Mouse (Mus musculus): ENCODE results near the gene Slc6a21.

Gene Slc6a21

DNA sequence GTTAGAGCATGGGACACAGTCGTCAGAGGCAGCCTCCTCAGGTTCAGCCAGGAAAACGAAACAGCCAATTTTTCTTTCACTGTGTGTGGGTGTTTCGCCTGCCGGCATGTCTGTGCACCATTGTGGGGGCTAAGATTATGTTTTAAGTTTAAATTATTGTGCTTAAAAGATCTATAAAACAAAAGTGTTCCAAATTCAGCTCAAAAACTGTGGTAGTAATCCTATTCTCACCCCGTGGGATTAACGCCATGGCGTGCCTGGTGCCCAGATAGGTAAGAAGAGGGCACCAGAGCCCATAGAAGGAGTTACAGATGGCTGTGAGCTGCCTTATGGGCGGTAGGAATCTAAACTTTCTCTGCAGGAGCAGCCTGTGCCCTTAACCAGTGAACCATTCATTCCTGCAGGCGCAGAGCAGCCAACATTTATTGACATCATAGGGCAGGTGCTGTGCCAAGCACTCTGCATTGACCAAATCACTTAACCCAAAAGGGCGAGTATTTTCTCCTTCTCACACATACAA, 37.9 kb downstream of the Slc6a21 start:
- no peak for DNase-seq (ENCODE audit: low read depth, low spot score)

GRCm38 (mm10) chr7:45316536-45316935, 39.2 kb downstream of the Slc6a21 start:
- DNase-seq (ENCODE audit: low read depth, low spot score): no peak

- DNase-seq (ENCODE audit: low read depth, low spot score): no peak
Measured at GRCm38 (mm10) chr7:45322245-45322644, 44.9 kb downstream of the Slc6a21 start.

DNA sequence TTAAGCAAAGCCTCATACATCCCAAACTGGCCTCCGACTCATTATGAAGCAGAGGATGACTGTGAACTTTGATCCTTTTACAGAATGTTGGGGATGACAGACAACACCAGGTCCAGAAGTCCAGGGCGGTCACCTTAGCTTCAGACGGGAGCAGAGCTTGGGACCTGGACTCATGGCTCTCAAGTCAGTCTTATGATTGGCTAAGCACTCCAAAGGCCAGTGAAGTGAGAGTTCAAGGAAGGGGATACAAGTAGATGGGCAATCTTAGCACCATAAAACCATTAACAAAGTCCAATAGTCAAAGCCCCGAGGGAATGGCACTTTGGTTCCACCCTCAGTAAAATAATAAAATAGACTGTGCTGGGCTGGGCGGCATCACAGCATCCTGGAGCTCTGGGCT, 45.8 kb downstream of the Slc6a21 start:
- no peak for DNase-seq (ENCODE audit: low read depth, low spot score)

GRCm38 (mm10) chr7:45325800-45326199, 48.5 kb downstream of the Slc6a21 start:
- no peak for DNase-seq (ENCODE audit: low read depth, low spot score)

DNA sequence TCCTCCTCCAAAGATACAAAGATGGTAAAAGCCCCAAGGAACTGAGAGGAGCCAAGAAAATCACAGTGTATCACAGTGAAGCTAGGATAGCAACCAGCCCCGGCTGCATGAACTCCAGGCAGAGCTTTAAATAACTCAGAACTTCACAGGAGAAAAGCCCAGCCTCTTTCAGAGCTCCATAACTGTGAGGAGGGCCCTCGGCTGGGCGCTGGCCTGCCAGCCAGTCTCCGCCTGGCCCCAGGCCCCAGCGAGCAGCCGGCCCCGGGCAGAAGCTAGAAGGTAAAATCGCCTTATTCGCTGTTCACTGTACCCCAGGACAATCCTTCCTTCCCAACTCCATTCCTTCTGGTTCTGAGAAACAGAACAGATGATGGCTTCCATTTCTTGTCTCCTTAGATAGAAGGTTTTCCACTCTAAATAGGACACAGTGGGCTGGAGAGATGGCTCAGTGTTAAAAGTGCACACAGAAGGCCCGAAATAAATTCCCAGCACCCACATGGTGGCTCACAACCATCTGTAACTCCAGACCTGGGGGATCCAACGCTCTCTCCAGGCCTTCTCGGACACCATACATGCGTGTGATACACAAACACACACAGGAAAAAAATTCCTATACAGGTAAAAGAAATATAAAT, 51.6 kb downstream of the Slc6a21 start:
- DNase-seq (ENCODE audit: low read depth, low spot score): no peak

DNA sequence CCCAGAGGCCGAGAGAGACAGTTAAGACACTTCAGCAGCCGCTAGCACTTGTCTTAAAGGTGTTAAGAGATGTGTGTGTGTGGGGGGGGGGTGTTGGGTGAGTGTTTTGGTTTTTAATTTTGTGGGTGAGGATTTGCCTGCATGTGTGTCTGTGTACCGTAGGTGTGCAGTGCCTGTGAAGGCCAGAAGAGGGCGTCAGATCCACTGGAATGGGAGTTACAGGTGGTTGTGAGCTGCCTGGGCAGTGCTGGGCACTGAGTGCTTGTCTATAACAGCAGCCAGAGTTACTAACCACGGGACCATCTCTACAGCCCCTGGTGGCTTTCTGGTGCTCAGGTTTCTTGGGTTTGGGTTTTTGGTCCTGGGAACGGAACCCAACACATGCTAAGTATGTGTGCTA, 54.2 kb downstream of the Slc6a21 start:
- no peak for DNase-seq (ENCODE audit: low read depth, low spot score)

DNA sequence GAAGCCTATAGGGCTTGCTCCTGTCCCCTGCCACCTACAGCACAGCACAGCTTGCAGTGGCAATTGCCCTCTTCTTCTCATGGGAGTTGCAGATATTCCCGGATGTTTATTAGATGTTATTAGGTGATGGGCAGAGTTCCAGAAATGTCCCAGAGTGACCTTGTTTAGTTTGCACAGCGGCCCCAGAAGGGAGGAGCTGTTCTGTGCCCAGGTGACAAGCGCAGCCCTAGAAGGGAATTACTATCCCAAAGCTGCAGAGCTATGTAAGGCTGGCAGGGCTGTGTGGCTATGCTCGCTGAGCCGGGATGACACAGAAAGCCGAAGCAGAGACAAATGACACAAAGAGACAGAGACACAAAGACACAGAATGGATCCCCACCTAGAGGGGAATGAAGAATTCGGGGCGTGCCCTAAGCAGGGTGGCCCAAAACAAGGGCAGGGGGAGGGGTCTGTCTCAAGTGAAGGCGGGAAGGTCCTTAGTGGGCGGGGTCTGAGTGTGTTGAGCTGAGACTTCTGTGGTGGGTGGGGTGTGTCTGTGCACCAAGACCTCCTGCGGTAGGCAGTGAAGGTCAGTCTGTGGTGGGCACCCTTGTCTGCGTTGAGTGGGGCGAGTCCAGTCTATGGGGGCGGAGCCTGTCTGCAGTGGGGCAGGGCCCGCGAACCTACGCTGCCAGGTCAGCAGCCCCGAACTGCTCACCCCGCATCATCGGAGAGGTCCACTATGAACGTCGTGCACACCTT, 55.5 kb downstream of the Slc6a21 start:
- no peak for DNase-seq (ENCODE audit: low read depth, low spot score)

DNA sequence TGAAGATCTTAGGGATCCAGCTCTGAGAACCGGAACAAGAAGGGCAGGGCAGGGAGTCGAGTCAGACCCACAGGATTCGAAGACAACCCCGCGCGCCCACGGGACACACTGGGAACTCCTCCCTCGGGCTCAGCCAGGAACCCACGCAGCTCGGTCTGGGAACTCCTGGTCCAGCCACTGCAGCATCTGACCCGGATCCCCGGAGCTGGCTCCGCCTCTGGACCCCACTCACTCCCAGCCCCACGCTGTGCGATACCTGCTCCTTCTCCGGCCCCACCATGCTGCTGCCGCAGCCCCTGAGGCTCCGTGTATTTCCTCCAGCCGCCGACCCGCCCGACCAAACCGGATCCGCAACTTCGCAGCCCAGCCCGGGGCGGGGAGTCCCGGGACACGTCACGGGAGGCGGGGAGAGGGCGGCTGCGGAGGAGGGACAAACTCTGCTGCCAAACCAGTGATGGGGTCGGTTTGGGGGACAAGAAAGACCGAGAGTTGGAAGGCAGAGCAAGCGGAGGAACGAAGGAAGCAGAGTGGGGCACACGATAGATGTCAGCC, 56.2 kb downstream of the Slc6a21 start, which contains the start of gene Trpm4:
Trpm4 (minus strand) TSS at position 350 of the 552 bp plus-strand sequence.
- DNase-seq (ENCODE audit: low read depth, low spot score): no peak

DNA sequence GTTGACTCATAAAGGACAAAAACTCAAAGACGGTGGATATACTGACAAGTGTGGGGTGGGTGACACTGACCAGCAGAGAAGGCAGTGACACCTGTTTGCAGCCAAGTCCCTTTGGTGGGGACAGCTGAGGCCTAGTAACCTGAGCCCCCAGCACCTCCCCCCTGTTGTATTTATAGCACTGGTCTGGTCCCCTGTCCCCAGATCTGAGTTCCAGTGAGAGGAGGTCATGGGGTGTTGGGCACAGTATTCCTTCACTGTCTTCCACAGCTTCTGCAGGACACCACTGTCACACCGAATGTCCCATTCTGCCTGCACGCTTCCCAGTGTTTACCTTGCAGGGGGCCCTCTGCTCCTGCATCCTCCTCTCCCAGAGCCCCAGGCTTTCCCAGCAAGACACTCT, 57.3 kb downstream of the Slc6a21 start:
- no peak for DNase-seq (ENCODE audit: low read depth, low spot score)

DNA sequence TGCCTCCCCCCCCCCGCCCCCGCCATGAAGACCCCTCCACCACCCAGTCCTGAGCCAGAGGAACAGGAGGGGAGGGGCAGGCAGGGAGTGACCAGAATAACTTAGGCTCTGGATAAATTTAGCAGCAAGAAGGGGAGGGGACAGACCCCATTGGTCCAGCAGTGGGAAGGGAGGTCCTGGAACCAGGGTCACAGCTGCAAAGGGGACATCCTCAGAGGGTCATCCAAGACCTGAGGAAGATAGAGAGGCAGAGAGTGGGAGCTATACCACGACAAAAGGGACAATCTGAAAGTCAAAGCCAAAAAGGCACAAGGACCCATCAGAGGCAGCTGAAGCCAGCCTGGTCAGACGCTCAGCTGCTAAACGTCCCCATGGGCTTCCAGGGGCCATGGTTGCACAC, 57.7 kb downstream of the Slc6a21 start, which contains the start of gene Hrc:
Hrc (plus strand) TSS at position 235 of the 400 bp plus-strand sequence.
- no peak for DNase-seq (ENCODE audit: low read depth, low spot score)

GRCm38 (mm10) chr7:45336319-45336718, 59.0 kb downstream of the Slc6a21 start:
- no peak for DNase-seq (ENCODE audit: low read depth, low spot score)

DNA sequence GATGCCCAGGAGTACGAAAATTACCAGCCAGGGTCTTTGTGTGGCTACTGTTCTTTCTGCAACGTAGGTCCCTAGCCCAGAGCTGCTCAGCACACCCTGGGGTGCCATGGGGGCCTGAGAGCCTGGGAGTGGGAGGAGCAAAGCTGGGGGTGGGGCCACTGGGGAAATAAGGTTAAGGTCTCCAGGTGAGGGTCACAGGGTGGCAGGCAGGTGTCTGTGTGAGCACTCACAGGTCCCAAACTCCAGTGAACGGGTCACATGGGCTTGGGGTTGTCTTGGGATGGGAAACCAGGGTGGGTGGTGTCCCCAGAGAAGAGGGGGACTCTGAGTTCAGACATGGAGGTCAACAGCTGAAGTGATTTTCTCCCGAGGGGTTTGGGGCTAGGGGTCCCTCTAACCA, 60.2 kb downstream of the Slc6a21 start:
- no peak for DNase-seq (ENCODE audit: low read depth, low spot score)

DNA sequence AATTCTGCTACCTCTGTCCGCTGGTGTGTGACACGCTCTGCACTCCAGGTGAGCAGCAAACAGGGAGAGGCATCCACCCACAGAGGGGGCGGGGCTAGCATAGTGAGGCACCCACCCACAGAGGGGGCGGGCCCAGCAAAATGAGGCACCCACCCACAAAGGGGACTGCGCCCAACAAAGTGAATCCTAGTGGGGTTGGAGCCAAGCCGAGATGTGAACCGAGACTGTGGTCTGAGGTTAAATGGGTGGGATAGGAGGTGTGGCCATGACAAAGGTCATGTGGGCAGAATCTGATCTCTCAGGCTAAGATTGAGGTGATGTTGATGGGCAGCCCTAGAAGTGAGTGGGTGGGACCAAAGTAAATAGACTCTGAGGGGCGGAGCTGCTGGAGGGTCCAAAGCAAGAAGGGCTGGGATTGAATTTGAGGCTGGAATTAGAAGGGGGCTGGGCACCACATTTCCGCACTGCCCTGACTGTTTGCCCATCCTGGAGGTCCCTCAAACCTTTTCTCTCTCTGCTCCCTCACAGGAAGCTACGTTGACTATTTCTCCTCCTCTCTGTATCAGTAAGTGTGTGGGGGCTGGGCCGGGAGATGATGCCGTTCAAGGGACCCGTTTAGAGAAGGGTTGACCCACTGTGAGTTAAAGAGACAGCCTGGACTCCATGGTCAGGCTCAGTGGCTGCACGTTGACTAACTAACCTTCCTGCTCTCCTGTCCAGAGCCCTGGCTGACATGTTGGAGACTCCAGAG, 61.0 kb downstream of the Slc6a21 start:
- DNase-seq (ENCODE audit: low read depth, low spot score): no peak
